Mouse (Mus musculus): ENCODE data around the gene A830031A19Rik. TPM values are rescaled to one million over a fixed set of nuclear protein-coding genes. Genes with fewer than 3 reads are reported as not detected.

The A830031A19Rik gene
- total and polyA plus RNA-seq, 3 experiments, result not detected

- peak overlapping the region; percentile 4 for H3K27ac ChIP-seq
Observed at GRCm38 (mm10) chr11:24094086-24094487, 19.2 kb upstream of the A830031A19Rik start.

GRCm38 (mm10) chr11:24092618-24093017, 17.8 kb upstream of the A830031A19Rik start:
- Histone ChIP-seq H3K27me3 (ENCODE audit: control insufficient read depth, insufficient read depth, low read length) (no peaks in the 10 kb centered on the region), H3K4me3 (no peak overlapping the region), H3K79me2 (replicated peaks; ENCODE audit: control insufficient read depth, insufficient read depth, low read length) (no peaks in the 10 kb centered on the region), H3K27ac (no peak overlapping the region), H3K4me1 (ENCODE audit: control insufficient read depth, insufficient read depth, low read length) (no peaks in the 10 kb centered on the region), H3K36me3 (ENCODE audit: control insufficient read depth, insufficient read depth, low read length) (no peaks in the 10 kb centered on the region), H3K9ac (ENCODE audit: low read depth, low read length) (no peak overlapping the region)
- WGBS, result 73% methylated on average over 3 of the region's 3 CpGs
- intact Hi-C loops (cut with DNase I), result no loop called here
- TF ChIP-seq POLR2A (IDR thresholded peaks at IDR 0.05; ENCODE audit: insufficient read depth, low read depth, low read length) (no peak), CTCF (IDR thresholded peaks at IDR 0.05) (no peak), EP300 (IDR thresholded peaks at IDR 0.05; ENCODE audit: insufficient read depth, low read depth, low read length) (no peak)
- no peak for DNase-seq

More at GRCm38 (mm10) chr11:24094086-24094487, 19.2 kb upstream of the A830031A19Rik start:
- intact Hi-C loops (cut with DNase I), result no loop called here
- DNase-seq, result no peak
- H3K4me1 ChIP-seq (ENCODE audit: control insufficient read depth, insufficient read depth, low read length), result no peaks in the 10 kb centered on the region
- TF ChIP-seq EP300 (IDR thresholded peaks at IDR 0.05; ENCODE audit: insufficient read depth, low read depth, low read length), result no peak
- peak; percentile 50 for TF ChIP-seq CTCF (IDR thresholded peaks at IDR 0.05)
- no peaks in the 10 kb centered on the region for H3K36me3 ChIP-seq (ENCODE audit: control insufficient read depth, insufficient read depth, low read length)
- H3K9ac ChIP-seq (ENCODE audit: low read depth, low read length), result no peak overlapping the region; the same call in 1 of the 2 replicates
- no peak overlapping the region for H3K4me3 ChIP-seq
- no peaks in the 10 kb centered on the region for H3K27me3 ChIP-seq (ENCODE audit: control insufficient read depth, insufficient read depth, low read length)
- H3K79me2 ChIP-seq (replicated peaks; ENCODE audit: control insufficient read depth, insufficient read depth, low read length), result no peaks in the 10 kb centered on the region
- WGBS, result 32% methylated on average over 5 of the region's 5 CpGs

- Histone ChIP-seq H3K27ac (no peak overlapping the region), H3K4me1 (ENCODE audit: control insufficient read depth, insufficient read depth, low read length) (no peaks in the 10 kb centered on the region), H3K27me3 (ENCODE audit: control insufficient read depth, insufficient read depth, low read length) (no peaks in the 10 kb centered on the region), H3K36me3 (ENCODE audit: control insufficient read depth, insufficient read depth, low read length) (no peaks in the 10 kb centered on the region), H3K79me2 (replicated peaks; ENCODE audit: control insufficient read depth, insufficient read depth, low read length) (no peaks in the 10 kb centered on the region), H3K9ac (ENCODE audit: low read depth, low read length) (no peak overlapping the region), H3K4me3 (no peak overlapping the region)
- DNase-seq, result no peak
- intact Hi-C loops (cut with DNase I), result no loop called here
- TF ChIP-seq POLR2A (IDR thresholded peaks at IDR 0.05; ENCODE audit: insufficient read depth, low read depth, low read length) (no peak), CTCF (IDR thresholded peaks at IDR 0.05) (no peak), EP300 (IDR thresholded peaks at IDR 0.05; ENCODE audit: insufficient read depth, low read depth, low read length) (no peak)
- WGBS, result 70% methylated on average over 15 of the region's 15 CpGs
Observed at GRCm38 (mm10) chr11:24091393-24092080, 16.7 kb upstream of the A830031A19Rik start.

GRCm38 (mm10) chr11:24090443-24090842, 15.6 kb upstream of the A830031A19Rik start:
- intact Hi-C loops (cut with DNase I), result no loop called here
- H3K4me1 ChIP-seq (ENCODE audit: control insufficient read depth, insufficient read depth, low read length), result no peaks in the 10 kb centered on the region
- 80% methylated on average over 4 of the region's 4 CpGs for WGBS

GRCm38 (mm10) chr11:24087069-24087468, 12.2 kb upstream of the A830031A19Rik start:
- no peaks in the 10 kb centered on the region for H3K79me2 ChIP-seq (replicated peaks; ENCODE audit: control insufficient read depth, insufficient read depth, low read length)
- no peak overlapping the region for H3K9ac ChIP-seq (ENCODE audit: low read depth, low read length)
- no peaks in the 10 kb centered on the region for H3K27me3 ChIP-seq (ENCODE audit: control insufficient read depth, insufficient read depth, low read length)
- DNase-seq, result no peak
- no peak overlapping the region for H3K27ac ChIP-seq
- WGBS, result 80% methylated on average over 4 of the region's 4 CpGs
- no peak overlapping the region for H3K4me3 ChIP-seq
- no peaks in the 10 kb centered on the region for H3K36me3 ChIP-seq (ENCODE audit: control insufficient read depth, insufficient read depth, low read length)
- intact Hi-C loops (cut with DNase I), result loop anchor here (10.0 kb wide), 1 partner anchor 158 kb away; no protein-coding TSS in a partner anchor
- H3K4me1 ChIP-seq (ENCODE audit: control insufficient read depth, insufficient read depth, low read length), result no peaks in the 10 kb centered on the region
- TF ChIP-seq POLR2A (IDR thresholded peaks at IDR 0.05; ENCODE audit: insufficient read depth, low read depth, low read length) (no peak), EP300 (IDR thresholded peaks at IDR 0.05; ENCODE audit: insufficient read depth, low read depth, low read length) (no peak), CTCF (IDR thresholded peaks at IDR 0.05) (no peak)

More at GRCm38 (mm10) chr11:24090443-24090842, 15.6 kb upstream of the A830031A19Rik start:
- H3K9ac ChIP-seq (ENCODE audit: low read depth, low read length), result no peak overlapping the region
- H3K36me3 ChIP-seq (ENCODE audit: control insufficient read depth, insufficient read depth, low read length), result no peaks in the 10 kb centered on the region
- no peak overlapping the region for H3K4me3 ChIP-seq
- TF ChIP-seq POLR2A (IDR thresholded peaks at IDR 0.05; ENCODE audit: insufficient read depth, low read depth, low read length), result no peak
- no peak for TF ChIP-seq EP300 (IDR thresholded peaks at IDR 0.05; ENCODE audit: insufficient read depth, low read depth, low read length)
- TF ChIP-seq CTCF (IDR thresholded peaks at IDR 0.05), result no peak
- no peak for DNase-seq
- no peak overlapping the region for H3K27ac ChIP-seq
- no peaks in the 10 kb centered on the region for H3K79me2 ChIP-seq (replicated peaks; ENCODE audit: control insufficient read depth, insufficient read depth, low read length)
- no peaks in the 10 kb centered on the region for H3K27me3 ChIP-seq (ENCODE audit: control insufficient read depth, insufficient read depth, low read length)

- no peak overlapping the region for H3K27ac ChIP-seq
- intact Hi-C loops (cut with DNase I), result loop anchor here (10.0 kb wide), 1 partner anchor 159 kb away; no protein-coding TSS in a partner anchor
- 61% methylated on average over 6 of the region's 6 CpGs for WGBS
Observed at GRCm38 (mm10) chr11:24085986-24086385, 11.1 kb upstream of the A830031A19Rik start.

More at GRCm38 (mm10) chr11:24085986-24086385, 11.1 kb upstream of the A830031A19Rik start:
- Histone ChIP-seq H3K36me3 (ENCODE audit: control insufficient read depth, insufficient read depth, low read length) (no peaks in the 10 kb centered on the region), H3K79me2 (replicated peaks; ENCODE audit: control insufficient read depth, insufficient read depth, low read length) (no peaks in the 10 kb centered on the region), H3K27me3 (ENCODE audit: control insufficient read depth, insufficient read depth, low read length) (no peaks in the 10 kb centered on the region), H3K4me3 (no peak overlapping the region), H3K9ac (ENCODE audit: low read depth, low read length) (no peak overlapping the region), H3K4me1 (ENCODE audit: control insufficient read depth, insufficient read depth, low read length) (no peaks in the 10 kb centered on the region)
- no peak for DNase-seq
- no peak for TF ChIP-seq POLR2A (IDR thresholded peaks at IDR 0.05; ENCODE audit: insufficient read depth, low read depth, low read length)
- TF ChIP-seq CTCF (IDR thresholded peaks at IDR 0.05), result no peak
- no peak for TF ChIP-seq EP300 (IDR thresholded peaks at IDR 0.05; ENCODE audit: insufficient read depth, low read depth, low read length)

Measured in heart, adult 2 months (tissue).